Mouse (Mus musculus): ENCODE measurements at regions not wholly inside any gene's neighbourhood (a gene's known extent, or its start where the extent isn't known, plus 50 kb on each side); places are given as distances from the start of the nearest gene placed in this dataset.

DNA sequence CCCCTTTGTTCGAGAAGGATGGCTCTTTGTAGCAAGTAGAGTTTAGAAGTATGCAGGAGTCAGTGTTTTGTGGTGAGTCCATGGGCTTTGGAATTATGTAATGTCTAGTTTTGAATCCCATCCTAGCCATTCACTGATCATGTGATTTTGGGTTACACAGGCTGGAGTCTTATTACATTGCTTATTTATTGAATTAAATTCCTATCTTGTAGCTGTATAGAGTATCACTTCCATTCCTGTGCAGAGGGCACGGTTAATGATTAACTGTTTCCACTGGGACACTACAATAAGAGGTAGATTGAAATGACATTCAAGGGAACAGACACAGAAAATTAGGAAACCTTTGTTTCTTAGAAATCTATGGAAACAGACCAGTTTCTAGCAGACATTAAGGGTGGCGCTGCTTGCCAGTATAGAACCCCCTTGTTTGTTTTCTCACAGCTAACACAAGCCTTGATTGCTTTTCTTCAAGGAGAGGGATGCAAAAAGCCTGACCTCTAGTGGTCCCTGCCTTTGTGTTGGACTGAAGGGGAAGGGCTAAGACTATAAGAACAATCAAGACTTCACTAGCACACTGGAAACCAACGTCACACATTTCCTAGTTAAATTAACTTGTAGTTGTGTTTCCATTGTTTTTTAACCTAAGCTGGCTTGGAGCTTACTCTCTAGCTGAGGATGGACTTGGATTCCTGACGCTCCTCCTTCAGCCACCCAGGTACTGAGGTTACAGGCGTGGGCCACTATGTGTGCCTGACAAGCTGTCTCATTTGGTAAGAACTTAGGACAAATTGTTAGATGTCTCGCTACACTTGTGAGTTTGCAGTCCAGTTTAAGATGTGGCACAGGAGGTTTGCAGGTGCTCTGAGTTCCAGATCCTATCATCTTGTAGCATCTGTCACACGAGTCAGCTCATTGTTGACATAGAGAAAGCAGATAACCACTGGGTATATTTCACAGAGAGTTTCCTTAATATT, 219.1 kb upstream of the Tprg start:
- Histone ChIP-seq H3K4me2 (replicated peaks; ENCODE audit: low read depth) (no peak overlapping the region), H3K27me3 (ENCODE audit: control insufficient read depth, insufficient read depth, low read length) (no peaks in the 10 kb centered on the region), H3K36me3 (ENCODE audit: control insufficient read depth, insufficient read depth, low read length) (no peaks in the 10 kb centered on the region), H3K4me1 (replicated peaks; ENCODE audit: control insufficient read depth, insufficient read depth) (no peaks in the 10 kb centered on the region), H3K9me3 (ENCODE audit: control insufficient read depth, low read length) (no peaks in the 10 kb centered on the region), H3K4me3 (ENCODE audit: low read depth, low read length) (no peak overlapping the region), H3K27ac (replicated peaks) (no peak overlapping the region; the same call in 1 of the 2 replicates), H3K9ac (ENCODE audit: low read length) (no peak overlapping the region)
- TF ChIP-seq CTCF (IDR thresholded peaks at IDR 0.05; ENCODE audit: low read depth) (peak; percentile 77), EP300 (optimal IDR thresholded peaks at IDR 0.05) (no peak)
- peak; percentile 32 for DNase-seq (ENCODE audit: low spot score)
- WGBS, result 50% methylated on average over 8 of the region's 8 CpGs
- peak; percentile 73 for ATAC-seq (ENCODE audit: low FRiP score, low TSS enrichment)

DNA sequence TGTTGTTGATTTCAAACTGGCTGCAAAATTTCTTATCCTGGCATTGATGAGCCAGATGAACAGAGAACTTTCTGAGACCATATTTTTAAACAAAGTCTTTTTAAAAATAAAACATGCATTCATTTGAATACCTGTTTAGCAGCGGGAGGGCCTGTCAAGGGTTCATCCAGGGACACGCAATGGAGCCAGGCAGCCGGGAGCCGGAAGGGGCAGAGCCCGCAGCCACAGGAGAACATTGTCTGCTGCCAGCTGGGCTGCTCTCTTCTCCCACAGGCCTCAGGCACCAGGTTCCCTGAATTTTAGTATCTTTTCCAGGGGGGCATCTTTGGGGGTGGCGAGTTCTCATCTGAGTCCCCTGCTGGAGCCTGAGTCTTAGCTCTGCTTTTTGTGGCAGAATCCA, 205.8 kb upstream of the Tprg start:
- DNase-seq (ENCODE audit: low spot score) (no peak), ATAC-seq (ENCODE audit: low FRiP score, low TSS enrichment) (no peak)
- no peak overlapping the region for H3K4me3 ChIP-seq (ENCODE audit: low read depth, low read length)
- H3K4me2 ChIP-seq (replicated peaks; ENCODE audit: low read depth), result no peak overlapping the region
- no peak overlapping the region for H3K27ac ChIP-seq (replicated peaks)
- no peaks in the 10 kb centered on the region for H3K4me1 ChIP-seq (replicated peaks; ENCODE audit: control insufficient read depth, insufficient read depth)
- 89% methylated on average over 6 of the region's 6 CpGs for WGBS
- H3K9ac ChIP-seq (ENCODE audit: low read length), result no peak overlapping the region
- TF ChIP-seq CTCF (IDR thresholded peaks at IDR 0.05; ENCODE audit: low read depth) (no peak), EP300 (optimal IDR thresholded peaks at IDR 0.05) (no peak)
- no peaks in the 10 kb centered on the region for H3K27me3 ChIP-seq (ENCODE audit: control insufficient read depth, insufficient read depth, low read length)
- H3K36me3 ChIP-seq (ENCODE audit: control insufficient read depth, insufficient read depth, low read length), result no peaks in the 10 kb centered on the region
- H3K9me3 ChIP-seq (ENCODE audit: control insufficient read depth, low read length), result no peaks in the 10 kb centered on the region

DNA sequence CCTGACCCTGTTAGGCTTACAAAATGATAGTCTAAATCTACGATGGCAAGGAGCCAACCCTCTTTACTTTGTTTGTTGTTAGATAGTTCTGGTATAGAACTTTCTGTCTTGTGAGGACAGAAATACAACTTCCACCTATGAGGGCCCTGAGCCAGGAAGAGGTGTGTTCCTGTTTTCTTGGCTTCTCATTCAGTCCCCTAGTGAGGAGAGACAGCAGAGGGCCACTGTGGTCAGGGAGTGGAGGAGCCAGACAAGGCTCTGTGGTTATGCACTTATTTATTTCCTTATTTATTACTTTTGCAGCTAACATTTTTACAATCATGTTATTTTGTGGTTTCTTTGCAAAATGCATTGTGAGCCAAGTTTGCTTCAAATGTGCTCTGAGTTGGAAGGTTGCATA, 202.9 kb upstream of the Tprg start:
- 63% methylated on average over 1 of the region's 1 CpGs for WGBS
- H3K4me3 ChIP-seq (ENCODE audit: low read depth, low read length), result no peak overlapping the region
- no peak for TF ChIP-seq EP300 (optimal IDR thresholded peaks at IDR 0.05)
- TF ChIP-seq CTCF (IDR thresholded peaks at IDR 0.05; ENCODE audit: low read depth), result no peak
- H3K9ac ChIP-seq (ENCODE audit: low read length), result no peak overlapping the region
- no peaks in the 10 kb centered on the region for H3K4me1 ChIP-seq (replicated peaks; ENCODE audit: control insufficient read depth, insufficient read depth)
- no peaks in the 10 kb centered on the region for H3K36me3 ChIP-seq (ENCODE audit: control insufficient read depth, insufficient read depth, low read length)
- H3K4me2 ChIP-seq (replicated peaks; ENCODE audit: low read depth), result no peak overlapping the region
- no peaks in the 10 kb centered on the region for H3K27me3 ChIP-seq (ENCODE audit: control insufficient read depth, insufficient read depth, low read length)
- no peak overlapping the region for H3K27ac ChIP-seq (replicated peaks)
- no peaks in the 10 kb centered on the region for H3K9me3 ChIP-seq (ENCODE audit: control insufficient read depth, low read length)
- DNase-seq (ENCODE audit: low spot score), result no peak
- no peak for ATAC-seq (ENCODE audit: low FRiP score, low TSS enrichment)

DNA sequence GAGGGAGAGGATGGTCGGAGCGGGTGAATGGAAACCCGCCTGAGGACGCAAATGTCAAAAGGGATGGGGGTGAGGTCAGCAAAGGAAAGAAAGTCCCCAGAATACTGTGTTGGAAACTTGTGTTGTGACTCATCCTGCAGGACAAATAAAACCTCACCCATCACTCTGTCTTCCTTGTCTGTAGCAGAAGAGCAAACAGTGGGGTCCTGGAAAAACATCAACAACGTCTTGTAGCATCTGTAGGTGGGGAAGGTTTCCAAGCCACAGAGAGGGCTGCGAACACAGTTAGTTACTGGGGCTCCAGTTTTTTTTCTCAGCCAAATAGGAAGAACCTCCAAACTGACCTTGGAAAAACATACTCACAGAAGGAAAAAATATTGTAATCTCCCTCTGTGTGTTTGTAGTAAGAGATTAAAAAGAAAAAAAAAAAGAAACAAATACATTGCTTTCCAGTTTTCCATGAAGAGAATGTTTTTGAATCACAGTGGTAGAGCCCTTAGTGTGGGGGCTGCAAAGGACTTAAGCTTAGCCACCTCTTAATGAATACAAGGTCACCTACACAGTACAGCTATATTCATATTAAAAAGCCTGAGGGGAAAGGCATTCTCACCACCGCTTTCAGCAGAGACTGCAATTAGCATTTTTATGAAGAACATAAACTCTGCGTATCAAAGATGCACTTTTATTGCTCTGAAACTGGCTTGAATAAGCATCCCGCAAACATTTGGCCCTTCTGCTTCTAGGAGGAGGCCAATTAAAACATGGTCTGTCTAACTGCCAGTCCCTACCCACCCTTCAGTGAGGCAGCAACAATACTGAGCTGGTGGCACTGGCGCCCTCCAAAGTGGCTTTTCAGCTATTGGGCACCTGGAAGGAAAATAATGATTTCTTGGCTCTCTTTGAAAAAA, 198.6 kb upstream of the Tprg start:
- Histone ChIP-seq H3K4me3 (ENCODE audit: low read depth, low read length) (no peak overlapping the region), H3K4me2 (replicated peaks; ENCODE audit: low read depth) (no peak overlapping the region), H3K27ac (replicated peaks) (no peak overlapping the region), H3K4me1 (replicated peaks; ENCODE audit: control insufficient read depth, insufficient read depth) (no peaks in the 10 kb centered on the region), H3K9ac (ENCODE audit: low read length) (no peak overlapping the region), H3K36me3 (ENCODE audit: control insufficient read depth, insufficient read depth, low read length) (no peaks in the 10 kb centered on the region), H3K9me3 (ENCODE audit: control insufficient read depth, low read length) (no peaks in the 10 kb centered on the region), H3K27me3 (ENCODE audit: control insufficient read depth, insufficient read depth, low read length) (no peaks in the 10 kb centered on the region)
- TF ChIP-seq CTCF (IDR thresholded peaks at IDR 0.05; ENCODE audit: low read depth) (no peak), EP300 (optimal IDR thresholded peaks at IDR 0.05) (no peak)
- no peak for DNase-seq (ENCODE audit: low spot score)
- no peak for ATAC-seq (ENCODE audit: low FRiP score, low TSS enrichment)
- WGBS, result 62% methylated on average over 10 of the region's 10 CpGs

DNA sequence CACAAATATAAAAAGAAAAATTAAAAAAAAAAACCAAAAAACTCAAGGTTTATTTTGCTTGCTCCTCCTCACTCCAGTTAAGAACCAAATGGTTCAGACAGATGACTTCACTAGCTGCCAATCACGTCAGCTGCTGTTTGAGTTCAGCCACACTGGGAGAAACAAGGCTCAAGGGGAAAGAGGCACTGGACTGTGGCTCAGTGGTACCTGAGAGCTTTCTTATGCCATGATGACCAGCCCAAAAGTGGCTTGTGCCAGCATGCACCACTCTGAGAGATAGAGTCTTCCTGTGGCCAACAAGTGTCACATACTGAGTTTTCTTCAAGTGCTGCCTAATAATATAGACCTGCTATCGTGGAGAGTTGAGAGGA, 198.0 kb upstream of the Tprg start:
- H3K4me2 ChIP-seq (replicated peaks; ENCODE audit: low read depth), result no peak overlapping the region
- ATAC-seq (ENCODE audit: low FRiP score, low TSS enrichment) (no peak), DNase-seq (ENCODE audit: low spot score) (no peak)
- H3K27ac ChIP-seq (replicated peaks), result no peak overlapping the region
- H3K27me3 ChIP-seq (ENCODE audit: control insufficient read depth, insufficient read depth, low read length), result no peaks in the 10 kb centered on the region
- no peaks in the 10 kb centered on the region for H3K36me3 ChIP-seq (ENCODE audit: control insufficient read depth, insufficient read depth, low read length)
- H3K4me3 ChIP-seq (ENCODE audit: low read depth, low read length), result no peak overlapping the region
- no peak for TF ChIP-seq EP300 (optimal IDR thresholded peaks at IDR 0.05)
- no peak for TF ChIP-seq CTCF (IDR thresholded peaks at IDR 0.05; ENCODE audit: low read depth)
- H3K9me3 ChIP-seq (ENCODE audit: control insufficient read depth, low read length), result no peaks in the 10 kb centered on the region
- H3K9ac ChIP-seq (ENCODE audit: low read length), result no peak overlapping the region
- 85% methylated on average over 2 of the region's 2 CpGs for WGBS
- H3K4me1 ChIP-seq (replicated peaks; ENCODE audit: control insufficient read depth, insufficient read depth), result no peaks in the 10 kb centered on the region
